Comparison of ENCODE assay signal across 30 mouse cellular contexts in the genomic region with DNA sequence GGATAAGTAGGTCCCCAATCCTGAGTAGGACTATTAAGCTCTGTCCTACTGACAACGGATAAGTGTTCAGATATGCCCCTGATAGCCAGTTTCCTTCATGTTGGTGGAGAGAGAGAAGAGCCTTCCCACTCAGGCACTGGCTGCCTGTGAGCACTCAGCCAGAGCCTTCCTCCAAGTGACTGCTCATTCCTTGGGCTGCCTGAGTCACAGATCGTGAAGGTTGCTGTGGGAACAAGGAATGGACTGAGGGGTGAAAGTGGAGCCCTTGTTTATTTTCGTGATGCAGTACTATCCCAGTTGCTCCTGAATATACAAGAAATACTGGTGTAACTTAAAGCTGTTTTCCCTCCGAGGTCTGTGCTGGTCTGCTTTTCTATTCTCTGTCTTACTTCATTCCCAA. TPM values are rescaled to one million over a fixed set of nuclear protein-coding genes. Genes with fewer than 3 reads are reported as not detected.
A peak's percentile ranks its signal among the peaks of the same experiment; 100 is the strongest.
DNase-seq lines count a peak whose midpoint lies in the region; ATAC-seq lines count a peak whose summit lies in the region.
"Had no signal": no experiment of that assay in that cellular context is flagged by ENCODE, and none has a peak within 500 bp of the region (broad histone marks: within the 10 kb centered on the region; RNA-seq: fewer than 3 reads in every experiment).

No protein-coding gene starts in this region.

- H3K27me3 ChIP-seq in forebrain, embryonic 11.5 days (ENCODE audit: control insufficient read depth, insufficient read depth, low read length) = no peaks in the 10 kb centered on the region
- H3K27me3 ChIP-seq in forebrain, embryonic 12.5 days = no peaks in the 10 kb centered on the region
- H3K27me3 ChIP-seq in midbrain, embryonic 10.5 days (ENCODE audit: low read depth, poor library complexity, severe bottlenecking) = no peaks in the 10 kb centered on the region
- no peaks in the 10 kb centered on the region for H3K27me3 ChIP-seq in midbrain, embryonic 14.5 days (ENCODE audit: control insufficient read depth, insufficient read depth, low read length)
- H3K27me3 ChIP-seq: CH12.LX; forebrain, embryonic 15.5 days; heart, embryonic 15.5 days; hindbrain, embryonic 12.5 days; intestine, embryonic 15.5 days; limb, embryonic 13.5 days; lung, embryonic 15.5 days; midbrain, embryonic 12.5 days; neural tube, embryonic 12.5 days had no signal

- intact Hi-C loops in heart, postnatal 36 days (cut with DNase I) = no loop called here

- no peaks in the 10 kb centered on the region for H3K9me3 ChIP-seq in forebrain, embryonic 11.5 days (ENCODE audit: control insufficient read depth, low read length)
- H3K9me3 ChIP-seq in forebrain, embryonic 12.5 days = no peaks in the 10 kb centered on the region
- no peaks in the 10 kb centered on the region for H3K9me3 ChIP-seq in midbrain, embryonic 10.5 days (replicated peaks)
- H3K9me3 ChIP-seq in midbrain, embryonic 14.5 days (ENCODE audit: control insufficient read depth, low read length) = no peaks in the 10 kb centered on the region
- H3K9me3 ChIP-seq: forebrain, embryonic 15.5 days; heart, embryonic 10.5 days; heart, embryonic 15.5 days; hindbrain, embryonic 12.5 days; intestine, embryonic 15.5 days; limb, embryonic 13.5 days; lung, embryonic 15.5 days; midbrain, embryonic 12.5 days; neural tube, embryonic 12.5 days had no signal

- ATAC-seq in forebrain, embryonic 11.5 days (replicated peaks; ENCODE audit: low FRiP score) = no peak
- ATAC-seq in forebrain, embryonic 12.5 days (ENCODE audit: low FRiP score) = no peak
- no peak for ATAC-seq in midbrain, embryonic 14.5 days (ENCODE audit: low FRiP score, low TSS enrichment)
- no peak for ATAC-seq in CD4-positive, CD25-positive, alpha-beta regulatory T cell, adult 4 months
- ATAC-seq: forebrain, embryonic 15.5 days; hindbrain, postnatal 0 days; intestine, embryonic 15.5 days had no signal

- DNase-seq in forebrain, embryonic 11.5 days (ENCODE audit: low spot score) = peak; percentile 8
- DNase-seq in midbrain, embryonic 10.5 days (ENCODE audit: low spot score) = no peak
- DNase-seq in midbrain, embryonic 14.5 days = no peak
- peak; percentile 68 for DNase-seq in NIH3T3 (ENCODE audit: low read depth)
- DNase-seq in heart, postnatal 36 days = no peak
- DNase-seq: adrenal gland, postnatal 25 days; B cell, adult 2 months; cerebellum, adult 11-12 months; cerebellum, adult 9-11 months; embryo, embryonic 11 days; gastrocnemius, postnatal 25 days; kidney, adult 9 months; right cerebral cortex, adult 18-20 months; spleen, adult 18-20 months; thymus, postnatal 25 days had no signal

- H3K27ac ChIP-seq in forebrain, embryonic 11.5 days (ENCODE audit: low read depth, low read length) = no peak overlapping the region
- no peak overlapping the region for H3K27ac ChIP-seq in forebrain, embryonic 12.5 days
- H3K27ac ChIP-seq in midbrain, embryonic 10.5 days (replicated peaks) = 0 out of 2 replicates have a peak overlapping the region, but pooled peaks have one; percentile 6
- H3K27ac ChIP-seq in midbrain, embryonic 14.5 days (replicated peaks; ENCODE audit: low read depth, low read length) = no peak overlapping the region
- H3K27ac ChIP-seq: forebrain, embryonic 15.5 days; heart, embryonic 10.5 days; heart, embryonic 15.5 days; hindbrain, embryonic 12.5 days; intestine, embryonic 15.5 days; left cerebral cortex, adult 2 months; limb, embryonic 13.5 days; midbrain, embryonic 12.5 days; neural tube, embryonic 12.5 days had no signal

- H3K4me3 ChIP-seq in forebrain, embryonic 11.5 days (ENCODE audit: low read depth, low read length) = no peak overlapping the region
- no peak overlapping the region for H3K4me3 ChIP-seq in forebrain, embryonic 12.5 days (replicated peaks)
- H3K4me3 ChIP-seq in midbrain, embryonic 10.5 days = no peak overlapping the region
- no peak overlapping the region for H3K4me3 ChIP-seq in midbrain, embryonic 14.5 days (replicated peaks; ENCODE audit: low read depth, low read length)
- H3K4me3 ChIP-seq: forebrain, embryonic 15.5 days; heart, embryonic 10.5 days; heart, embryonic 15.5 days; hindbrain, embryonic 12.5 days; intestine, embryonic 15.5 days; left cerebral cortex, adult 2 months; limb, embryonic 13.5 days; lung, embryonic 15.5 days; midbrain, embryonic 12.5 days; neural tube, embryonic 12.5 days had no signal

- WGBS in forebrain, embryonic 11.5 days = 79% methylated on average over 4 of the region's 4 CpGs
- 82% methylated on average over 4 of the region's 4 CpGs for WGBS in forebrain, embryonic 12.5 days
- 75% methylated on average over 4 of the region's 4 CpGs for WGBS in midbrain, embryonic 10.5 days
- 65% methylated on average over 4 of the region's 4 CpGs for WGBS in midbrain, embryonic 14.5 days

- no peak overlapping the region for H3K9ac ChIP-seq in forebrain, embryonic 11.5 days (ENCODE audit: low read length)
- no peak overlapping the region for H3K9ac ChIP-seq in forebrain, embryonic 12.5 days
- H3K9ac ChIP-seq in midbrain, embryonic 14.5 days (replicated peaks; ENCODE audit: low read length) = no peak overlapping the region
- H3K9ac ChIP-seq: forebrain, embryonic 15.5 days; heart, embryonic 15.5 days; hindbrain, embryonic 12.5 days; intestine, embryonic 15.5 days; limb, embryonic 13.5 days; lung, embryonic 15.5 days; midbrain, embryonic 12.5 days; neural tube, embryonic 12.5 days had no signal

- H3K36me3 ChIP-seq in forebrain, embryonic 11.5 days (ENCODE audit: control insufficient read depth, insufficient read depth, low read length) = no peaks in the 10 kb centered on the region; the same call in 1 of the 2 replicates
- H3K36me3 ChIP-seq in forebrain, embryonic 12.5 days (replicated peaks) = 0 out of 2 replicates have a peak, but pooled peaks cover 3% of the 10 kb centered on the region
- peaks cover 32% of the 10 kb centered on the region for H3K36me3 ChIP-seq in midbrain, embryonic 10.5 days
- H3K36me3 ChIP-seq in midbrain, embryonic 14.5 days (ENCODE audit: control insufficient read depth, insufficient read depth, low read length) = peaks cover 9% of the 10 kb centered on the region; the same call in 1 of the 2 replicates
- H3K36me3 ChIP-seq: intestine, embryonic 15.5 days; lung, embryonic 15.5 days; midbrain, embryonic 12.5 days had no signal

- H3K4me2 ChIP-seq in forebrain, embryonic 11.5 days (ENCODE audit: low read depth, low read length, severe bottlenecking) = no peak overlapping the region
- H3K4me2 ChIP-seq in forebrain, embryonic 12.5 days = no peak overlapping the region
- H3K4me2 ChIP-seq in midbrain, embryonic 14.5 days (ENCODE audit: low read length) = no peak overlapping the region
- H3K4me2 ChIP-seq: forebrain, embryonic 15.5 days; heart, embryonic 15.5 days; hindbrain, embryonic 12.5 days; intestine, embryonic 15.5 days; limb, embryonic 13.5 days; liver, embryonic 11.5 days; lung, embryonic 15.5 days; midbrain, embryonic 12.5 days; neural tube, embryonic 12.5 days had no signal

- H3K4me1 ChIP-seq in forebrain, embryonic 11.5 days (replicated peaks; ENCODE audit: control insufficient read depth, insufficient read depth, low read length) = peaks cover 8% of the 10 kb centered on the region; the same call in 1 of the 2 replicates
- peaks cover 38% of the 10 kb centered on the region for H3K4me1 ChIP-seq in forebrain, embryonic 12.5 days
- H3K4me1 ChIP-seq in midbrain, embryonic 10.5 days = peaks cover 61% of the 10 kb centered on the region
- H3K4me1 ChIP-seq in midbrain, embryonic 14.5 days (ENCODE audit: control insufficient read depth, insufficient read depth, low read length) = peaks cover 30% of the 10 kb centered on the region
- H3K4me1 ChIP-seq: intestine, embryonic 15.5 days had no signal

RNA-seq across cellular contexts. Expression of a gene that starts 54.8 kb away (rescaled TPM):
- 63.4 and 64.2 TPM in 2 replicates for polyA plus RNA-seq in forebrain, embryonic 11.5 days (2014; fragmentation: Nextera tagmentation; extraction: Ambion mirVana)
- 49.9 and 52.6 TPM in 2 replicates for polyA plus RNA-seq in forebrain, embryonic 12.5 days (2016; fragmentation: Nextera tagmentation; extraction: Ambion mirVana)
- polyA plus RNA-seq in midbrain, embryonic 10.5 days (2016; fragmentation: Nextera tagmentation; extraction: Ambion mirVana) = 73.9 and 79.9 TPM in 2 replicates
- polyA plus RNA-seq in midbrain, embryonic 14.5 days (2014; fragmentation: Nextera tagmentation; extraction: Ambion mirVana) = 36.5 and 38.2 TPM in 2 replicates
- 10 to 100 TPM; 48.2 to 48.8 TPM for total RNA-seq in heart, postnatal 36 days (2021)
- 10 to 100 TPM; 31.0 to 48.0 TPM for polyA plus RNA-seq in CD4-positive, CD25-positive, alpha-beta regulatory T cell, adult 4 months (2017; shearing (Covaris generic))

RNA-seq across cellular contexts. Expression of a gene that starts 54.9 kb away (rescaled TPM):
- 49.0 and 54.2 TPM in 2 replicates for polyA plus RNA-seq in forebrain, embryonic 11.5 days (2014; fragmentation: Nextera tagmentation; extraction: Ambion mirVana)
- polyA plus RNA-seq in forebrain, embryonic 12.5 days (2016; fragmentation: Nextera tagmentation; extraction: Ambion mirVana) = 47.6 and 48.0 TPM in 2 replicates
- polyA plus RNA-seq in midbrain, embryonic 10.5 days (2016; fragmentation: Nextera tagmentation; extraction: Ambion mirVana) = 53.2 and 54.4 TPM in 2 replicates
- polyA plus RNA-seq in midbrain, embryonic 14.5 days (2014; fragmentation: Nextera tagmentation; extraction: Ambion mirVana) = 57.3 and 62.2 TPM in 2 replicates
- 10 to 100 TPM; 47.0 to 49.2 TPM for total RNA-seq in heart, postnatal 36 days (2021)
- 10 to 100 TPM; 62.9 to 72.4 TPM for polyA plus RNA-seq in CD4-positive, CD25-positive, alpha-beta regulatory T cell, adult 4 months (2017; shearing (Covaris generic))

Comparison
In these comparisons a context has a peak if more than half of its experiments do, and no peak if none do; other contexts are left out.
1. DNase-seq: peak in forebrain, embryonic 11.5 days (single experiment) and NIH3T3 (single experiment); none in midbrain, embryonic 10.5 days (single experiment), midbrain, embryonic 14.5 days (single experiment) and heart, postnatal 36 days (0 of 2).